In genomic region chr3:87934026-87934425, GRCm38 (mm10) we compare ENCODE assay signal across 1 mouse cellular context.
TF ChIP-seq lines count a peak whose summit lies in the region.

No protein-coding gene starts in this region.

TF ChIP-seq in CH12.LX, 34 proteins besides CTCF, POLR2A, EP300 and RAD21:
- TF ChIP-seq JUND (conservative IDR thresholded peaks at IDR 0.05; ENCODE audit: low read depth, low read length), result no peak
- TF ChIP-seq CHD1 (IDR thresholded peaks at IDR 0.05; ENCODE audit: low read depth, low read length), result no peak
